Mouse (Mus musculus) forelimb bud, embryonic 11.5 days (tissue): ENCODE measurements around the gene Slc24a4.
A peak's percentile ranks its signal among the peaks of the same experiment; 100 is the strongest.

Experiments
- DNase-seq: peaks from one replicate; pipeline ENCODE4 v3.0.0-alpha.2; 2012; ENCODE audit warnings: low read depth, low spot score

Slc24a4 gene

DNA sequence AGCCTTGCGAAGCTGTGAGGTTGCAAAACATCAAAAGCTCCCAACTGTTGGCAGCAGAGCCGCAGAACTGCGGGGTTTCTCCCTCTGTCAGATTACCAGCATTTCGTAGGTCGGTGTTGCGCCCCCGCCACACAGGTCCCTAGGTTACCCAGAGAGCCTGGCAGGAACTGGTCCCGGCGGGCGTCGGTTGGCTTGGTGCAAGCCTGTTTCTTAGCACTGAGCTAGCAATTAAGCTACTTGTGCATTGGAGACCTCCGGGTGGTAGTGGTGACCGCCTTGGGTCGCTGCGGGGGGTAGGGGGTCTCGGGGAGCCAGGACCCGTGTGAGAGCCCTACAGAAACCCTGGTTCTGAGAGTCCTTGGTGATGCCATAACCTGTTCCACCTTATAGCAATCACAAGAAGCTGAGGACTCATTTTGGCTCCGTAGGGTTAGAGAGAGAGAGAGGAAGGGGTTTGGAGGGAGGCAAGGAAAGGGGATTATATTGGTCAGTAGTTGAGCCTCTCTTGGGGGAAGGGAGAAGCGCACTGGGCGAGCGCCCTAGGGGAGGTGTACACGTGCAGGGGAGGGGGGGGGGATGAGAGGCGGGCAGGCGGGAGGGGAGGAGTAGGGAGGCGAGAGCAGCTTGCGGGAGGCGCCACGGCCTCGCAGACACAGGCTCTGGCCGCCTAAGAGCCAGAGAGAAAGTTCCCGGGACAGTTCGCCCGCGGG lies at the start of gene Slc24a4:
Gene Slc24a4 (plus strand): TSS at position 653 of the 710 bp plus-strand sequence.
- peak; percentile 13 for DNase-seq

DNA sequence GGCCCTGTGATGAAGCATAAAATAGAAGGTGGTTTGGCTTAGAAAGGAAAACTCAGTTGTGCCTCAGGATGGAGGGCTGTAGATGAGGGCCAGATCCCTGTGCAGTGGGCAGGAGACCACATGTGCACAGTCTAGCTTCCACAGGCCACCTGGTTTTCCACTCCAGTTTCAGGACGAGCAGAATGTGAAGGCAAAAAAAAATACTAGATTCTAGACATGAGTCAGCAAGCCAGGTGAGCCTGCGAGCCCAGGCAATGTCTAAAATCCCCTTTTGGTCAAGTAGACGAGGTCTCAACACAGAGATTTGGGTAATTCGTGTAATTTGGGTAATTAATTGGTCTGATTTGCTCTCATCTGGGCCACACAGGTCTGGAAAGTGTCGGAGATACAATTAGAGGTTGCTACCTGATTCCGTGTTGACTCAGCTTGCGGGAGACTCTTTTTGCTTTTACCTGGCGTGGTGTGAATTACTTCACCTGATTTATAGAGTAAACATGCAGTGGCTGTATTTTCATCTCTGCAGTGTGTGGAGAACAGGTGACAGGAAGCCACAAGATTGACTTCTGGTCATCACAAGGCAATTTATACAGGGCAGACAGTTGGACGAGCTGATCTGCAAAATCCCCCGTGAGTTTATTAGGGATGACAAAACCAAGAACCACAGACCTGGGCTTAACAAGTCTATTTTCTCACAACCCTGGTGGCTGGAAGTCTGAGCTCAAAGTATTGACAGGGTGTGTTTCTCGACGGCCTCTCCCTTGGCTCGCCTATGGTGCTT lies 45.7 kb upstream of the Slc24a4 start:
- no peak for DNase-seq

DNA sequence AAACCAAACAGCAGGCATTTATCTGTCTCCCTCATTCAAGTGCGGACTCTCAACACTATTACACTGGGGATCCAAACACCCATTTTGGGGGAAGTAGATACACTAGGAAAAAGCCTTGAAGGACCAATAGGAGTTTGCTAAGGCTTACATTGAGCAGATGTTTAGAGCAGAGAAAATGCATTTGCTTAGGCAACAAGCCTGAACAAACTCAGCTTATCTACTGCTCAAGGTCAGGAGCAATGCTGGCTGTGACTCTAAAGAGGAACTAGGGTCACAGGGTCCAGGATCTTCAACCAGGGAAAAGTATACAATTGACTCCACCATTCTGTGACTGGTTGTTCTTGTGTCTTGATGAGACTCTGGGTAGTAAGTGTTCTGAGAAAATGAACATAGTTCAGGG lies 38.0 kb upstream of the Slc24a4 start:
- no peak for DNase-seq

DNA sequence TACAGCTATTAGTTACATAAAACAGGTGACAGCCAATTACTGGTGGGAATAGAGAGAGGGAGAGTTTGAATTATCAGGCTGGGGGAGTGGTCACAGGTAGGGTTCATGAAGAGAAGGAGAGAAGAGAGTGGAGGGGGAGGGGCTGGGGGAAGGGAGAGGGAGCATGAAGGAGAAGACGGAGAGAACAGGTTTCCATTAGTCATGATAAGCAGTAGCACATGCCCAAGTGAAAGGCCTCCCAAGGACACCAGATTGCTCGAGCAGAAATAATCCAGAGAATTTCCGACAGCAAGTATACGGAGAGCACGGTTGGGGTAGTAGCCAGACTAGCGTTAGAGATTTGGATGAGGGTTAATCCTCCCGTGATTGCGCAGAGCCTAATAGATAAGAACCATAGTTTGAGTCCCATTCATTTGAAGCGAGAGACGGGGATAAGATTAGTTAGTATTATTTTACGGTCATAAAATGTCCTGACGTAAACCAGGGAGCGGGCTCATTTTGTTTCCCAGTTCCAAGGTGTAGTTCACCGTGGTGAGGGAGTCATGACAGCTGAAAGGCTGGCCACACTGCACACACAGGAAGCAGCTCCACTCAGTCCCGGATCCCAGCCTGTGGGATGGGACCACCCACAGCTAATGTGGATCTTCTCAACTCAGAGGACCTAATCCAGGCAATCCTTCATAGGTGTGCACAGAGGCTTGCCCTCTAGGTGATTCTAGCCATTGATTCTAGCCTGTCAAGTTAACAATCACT lies 36.0 kb upstream of the Slc24a4 start:
- DNase-seq, result no peak

DNA sequence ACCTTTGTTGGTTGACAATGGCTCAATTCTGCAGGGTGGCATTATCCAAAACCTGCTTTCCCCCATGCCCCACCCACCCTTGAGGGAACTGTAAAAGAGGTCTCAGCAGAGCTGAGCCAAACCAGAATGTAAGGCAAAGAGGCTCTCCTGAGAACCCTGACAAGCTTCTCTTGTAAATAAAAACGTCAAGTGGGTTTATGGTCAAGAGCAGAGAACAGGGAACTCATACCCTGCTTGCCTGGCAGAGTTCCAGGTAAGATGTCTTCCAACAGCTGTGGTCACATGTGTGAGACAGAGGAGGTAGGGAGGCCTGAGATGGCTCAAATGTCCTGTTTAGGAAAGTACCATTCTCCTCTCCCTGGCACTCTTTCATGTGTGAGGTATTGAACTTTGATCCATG lies 22.5 kb upstream of the Slc24a4 start:
- DNase-seq, result no peak

DNA sequence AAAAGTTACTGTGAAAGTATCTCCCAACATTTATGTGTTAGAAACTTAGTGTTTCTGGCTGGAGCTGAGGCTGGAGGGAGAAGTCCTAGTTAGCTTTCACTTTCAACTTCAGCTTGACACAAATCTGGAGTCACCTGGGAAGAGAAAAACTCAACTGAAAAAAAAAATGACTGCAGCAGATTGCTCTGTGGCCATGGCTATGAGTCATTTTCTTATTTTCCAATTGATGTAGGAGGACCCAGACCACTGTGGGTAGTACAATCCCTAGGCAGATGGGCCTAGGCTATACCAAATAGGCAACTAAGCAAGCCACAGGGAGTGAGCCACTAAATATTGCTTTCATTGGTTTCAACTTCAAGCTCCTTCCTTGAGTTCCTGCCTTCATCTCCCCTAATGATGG lies 19.7 kb upstream of the Slc24a4 start:
- no peak for DNase-seq

DNA sequence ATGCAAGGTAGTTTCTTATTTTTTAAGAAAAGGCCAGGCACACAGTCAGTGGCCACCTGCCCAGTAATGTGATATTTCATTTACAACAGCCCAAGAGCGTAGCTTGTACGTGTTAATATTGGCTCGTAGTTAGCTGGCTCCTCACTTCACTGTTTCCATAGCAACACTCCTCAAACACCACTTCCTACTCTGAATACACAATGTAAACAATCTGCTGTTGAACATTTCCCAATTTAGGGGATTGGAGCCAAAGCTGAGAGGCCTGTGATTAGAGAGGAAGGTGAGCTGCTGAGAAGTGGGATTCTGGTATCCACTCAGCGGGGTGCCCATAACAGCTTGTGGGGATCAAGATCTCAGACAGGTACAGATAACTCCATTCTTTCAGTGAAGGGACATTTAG lies 16.0 kb upstream of the Slc24a4 start:
- DNase-seq, result no peak

- no peak for DNase-seq
Observed at GRCm38 (mm10) chr12:102112901-102113300, 15.6 kb upstream of the Slc24a4 start.

DNA sequence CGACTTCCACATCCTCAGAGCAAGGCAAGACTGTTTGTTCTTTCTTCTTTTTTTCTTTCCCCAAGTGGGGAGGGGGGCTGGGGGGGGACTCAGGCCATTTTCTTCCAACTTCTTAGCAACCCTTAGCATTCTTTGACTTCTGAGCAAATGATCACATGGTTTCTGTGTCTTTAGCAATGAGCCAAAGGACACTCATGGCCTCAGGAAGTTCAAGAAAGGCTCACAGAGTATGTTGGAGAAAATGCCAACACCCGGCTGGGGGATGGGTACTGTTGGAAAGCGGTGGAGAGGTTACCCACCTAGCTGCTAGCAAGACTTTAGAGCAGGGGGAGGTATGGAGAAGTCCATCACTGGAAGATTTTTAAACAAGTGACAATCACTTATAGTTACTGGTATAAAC lies 15.1 kb upstream of the Slc24a4 start:
- no peak for DNase-seq

DNA sequence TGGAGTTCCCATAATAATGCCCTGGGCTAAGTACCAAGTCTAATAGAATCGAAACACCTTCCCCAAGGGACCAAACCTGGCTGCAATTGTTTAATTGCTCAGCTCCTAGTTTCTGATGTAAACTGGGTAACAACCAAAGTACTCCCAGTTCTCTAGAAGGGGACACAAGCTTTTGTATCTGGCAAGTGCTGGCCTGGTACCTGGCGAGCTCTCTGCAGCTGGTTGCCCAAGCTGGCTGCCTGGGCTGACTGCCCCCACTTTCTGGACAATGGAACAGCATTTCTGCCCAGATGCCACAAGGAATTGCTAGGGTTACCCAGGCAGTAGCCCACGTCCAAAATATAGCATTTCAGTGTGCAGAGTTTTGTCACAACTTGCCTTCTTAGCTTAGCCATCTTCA lies 12.0 kb upstream of the Slc24a4 start:
- no peak for DNase-seq

DNA sequence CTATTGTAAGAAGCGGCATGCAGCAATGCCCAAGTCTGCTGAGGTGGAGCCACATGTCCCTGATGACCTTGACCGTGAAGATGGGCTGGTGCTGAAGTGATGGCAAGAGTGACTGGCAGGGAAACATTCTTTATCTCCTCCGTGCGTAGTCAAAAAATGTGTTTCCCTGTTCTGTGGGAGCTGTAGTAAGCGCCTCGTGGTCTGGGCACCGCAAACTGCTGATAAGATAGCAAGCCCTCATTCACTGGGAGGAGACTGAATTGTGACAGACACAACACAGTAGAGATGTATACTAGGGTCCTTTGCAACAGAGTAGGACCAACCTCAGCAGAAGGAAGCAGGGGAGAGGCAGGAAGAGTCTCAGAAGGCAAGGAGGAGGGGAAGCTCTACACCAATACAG lies 10.5 kb upstream of the Slc24a4 start:
- no peak for DNase-seq

GRCm38 (mm10) chr12:102127601-102128000 lies 932 bp upstream of the Slc24a4 start:
- peak; percentile 2 for DNase-seq

DNA sequence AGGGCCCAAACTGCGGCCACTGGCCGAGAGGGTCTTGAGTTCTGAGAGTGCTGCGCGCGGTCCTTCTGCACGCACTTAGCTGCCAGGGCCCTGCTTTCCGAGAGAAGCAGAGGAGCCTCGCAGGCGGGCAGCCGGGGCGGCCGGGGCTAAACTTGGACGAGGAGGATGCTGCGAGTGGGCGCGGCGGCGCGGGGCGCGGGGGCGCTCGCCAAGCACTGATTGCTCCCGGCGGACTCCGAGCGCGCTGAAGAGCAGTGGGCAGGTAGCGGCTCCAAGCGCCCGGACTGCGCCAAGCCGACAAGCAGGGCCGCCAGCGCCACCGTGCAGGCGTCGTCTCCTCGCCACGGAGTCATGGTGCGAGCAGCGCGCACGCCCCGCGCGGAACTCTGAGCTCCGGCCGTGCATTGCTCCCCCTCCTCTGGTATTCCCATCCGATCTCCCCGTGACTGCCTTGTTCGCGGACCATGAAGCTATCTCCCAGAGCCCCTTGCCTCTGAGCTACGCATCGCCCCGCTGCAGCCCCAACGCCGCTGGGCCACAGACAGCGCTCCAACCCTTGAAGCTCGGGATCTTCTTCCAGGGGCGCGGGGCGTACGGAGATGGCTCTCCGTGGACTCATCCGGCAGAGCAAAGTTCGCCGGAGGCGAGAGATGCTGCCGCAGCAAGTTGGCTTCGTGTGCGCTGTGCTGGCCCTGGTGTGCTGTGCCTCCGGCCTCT lies 416 bp downstream of the Slc24a4 start:
- peak; percentile 31 for DNase-seq

DNA sequence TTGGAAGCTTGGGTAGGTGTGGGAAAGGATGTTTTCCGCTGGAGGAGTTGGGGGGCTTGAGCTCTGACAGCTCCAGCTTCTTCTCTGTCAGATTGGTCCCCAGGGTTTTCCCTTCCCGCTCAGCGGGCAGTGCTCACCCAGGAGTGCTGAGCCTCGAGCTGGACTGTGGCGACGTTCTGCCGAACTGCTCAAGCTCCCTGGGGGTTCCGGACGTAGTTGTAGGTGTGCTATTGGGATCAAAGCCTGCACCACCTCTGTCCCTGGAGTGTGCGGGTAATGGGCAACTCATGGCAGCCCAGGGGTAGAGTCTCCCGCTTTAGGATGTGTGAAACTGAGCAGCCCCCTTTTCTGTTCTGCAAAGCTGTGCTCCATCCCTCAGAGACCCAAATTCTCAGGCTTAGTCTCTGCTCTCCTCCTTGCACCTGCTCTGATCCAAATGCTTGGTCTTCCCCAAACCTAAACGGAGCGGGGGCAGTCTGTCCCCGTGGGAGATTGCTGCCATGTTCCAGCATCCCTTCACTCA lies 1.0 kb downstream of the Slc24a4 start:
- no peak for DNase-seq

GRCm38 (mm10) chr12:102139710-102140109 lies 11.2 kb downstream of the Slc24a4 start:
- DNase-seq, result no peak

DNA sequence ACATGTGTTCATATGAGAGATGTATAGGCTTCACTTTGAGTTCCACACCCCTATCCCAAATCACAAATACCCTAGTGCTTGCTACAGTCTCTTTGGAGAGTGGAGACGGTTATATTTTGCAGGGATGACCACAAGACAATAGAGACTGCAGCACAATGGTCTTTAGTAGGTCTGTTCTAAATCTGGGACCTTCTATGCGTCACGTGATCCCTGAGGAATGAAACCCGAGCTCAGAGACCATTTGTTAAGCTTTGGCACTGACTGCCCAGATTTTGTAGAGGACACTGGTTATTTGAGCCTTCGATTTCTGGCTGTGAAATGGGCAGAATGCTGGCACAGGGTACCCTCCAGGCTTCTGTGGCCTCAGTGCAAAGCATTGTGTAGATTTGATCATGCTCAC lies 12.8 kb downstream of the Slc24a4 start:
- no peak for DNase-seq

GRCm38 (mm10) chr12:102147678-102148077 lies 19.1 kb downstream of the Slc24a4 start:
- no peak for DNase-seq

DNA sequence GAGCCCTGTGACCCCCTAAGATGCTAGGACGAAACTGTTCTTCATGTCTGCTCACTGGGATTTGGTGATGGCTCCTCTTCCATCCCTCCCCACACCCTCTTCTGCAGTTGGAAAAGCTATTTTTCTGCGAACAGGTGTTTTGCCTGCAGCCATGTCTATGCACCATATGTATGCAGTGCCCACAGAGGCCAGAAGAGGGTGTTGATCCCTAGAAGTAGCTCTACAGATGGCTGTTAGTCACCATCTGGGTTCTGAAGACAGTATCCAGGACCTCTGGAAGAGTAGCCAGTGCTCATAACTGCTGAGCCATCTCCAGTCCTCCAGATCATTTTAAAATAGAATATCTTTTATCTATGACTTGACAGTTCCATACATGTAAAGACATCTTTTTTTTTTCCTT lies 20.2 kb downstream of the Slc24a4 start:
- no peak for DNase-seq

- no peak for DNase-seq
Observed at GRCm38 (mm10) chr12:102151185-102151584, 22.7 kb downstream of the Slc24a4 start.

DNA sequence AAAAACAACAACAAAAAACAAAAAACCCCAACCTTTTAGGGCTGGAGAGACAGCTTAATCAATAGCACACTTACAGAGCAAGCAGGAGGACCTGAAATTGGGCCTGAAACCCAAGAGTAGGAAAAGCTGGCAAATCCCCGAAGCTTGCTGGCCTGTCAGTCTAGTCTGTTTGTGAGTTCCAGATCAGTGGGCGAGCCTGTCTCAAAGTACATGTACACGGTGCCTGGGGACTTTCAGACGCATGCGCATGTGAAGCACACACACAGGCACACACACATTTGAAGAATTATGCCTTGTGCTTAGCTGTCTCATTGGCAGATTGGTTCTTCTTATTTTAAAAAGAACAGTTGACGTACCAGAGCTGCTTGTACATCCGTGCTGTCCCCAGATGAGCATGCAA lies 25.3 kb downstream of the Slc24a4 start:
- no peak for DNase-seq

DNA sequence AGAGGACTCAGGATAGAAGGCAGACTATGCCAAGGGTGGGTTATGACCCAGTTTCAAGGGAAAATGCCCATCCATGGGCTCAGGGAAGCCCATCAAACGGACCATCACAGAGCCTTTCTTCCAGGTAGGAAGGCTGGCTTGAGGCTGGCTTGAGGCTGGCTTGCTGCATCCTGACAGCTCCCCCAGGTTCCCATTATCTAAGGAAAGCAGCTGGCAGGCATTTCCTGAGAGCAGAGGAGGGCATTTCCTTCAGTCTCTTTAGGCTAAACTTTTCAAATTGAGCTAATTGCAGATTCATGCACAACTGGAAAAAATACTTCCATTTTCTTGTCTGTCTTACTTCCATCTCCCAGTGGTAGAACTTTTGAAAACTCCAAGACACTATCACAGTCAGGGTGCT lies 26.3 kb downstream of the Slc24a4 start:
- no peak for DNase-seq

GRCm38 (mm10) chr12:102164632-102165031 lies 36.1 kb downstream of the Slc24a4 start:
- no peak for DNase-seq
